Mouse (Mus musculus) layer of hippocampus, adult 2 months (tissue): ENCODE data around the gene Tnfrsf25. TPM values are rescaled to one million over a fixed set of nuclear protein-coding genes. Genes with fewer than 3 reads are reported as not detected.

Experiments used
- DNase-seq, 2 experiments: peaks; one replicate each; pipeline ENCODE4 v3.0.0; 2022; ENCODE audit warnings: low spot score in 2 of 2
- H3K27ac ChIP-seq: fragments of 200-600 bp; 2 replicates; pipeline ENCODE4 v1.8.1; 2022
- H3K4me3 ChIP-seq: fragments of 200-600 bp; 2 replicates; pipeline ENCODE4 v1.8.1; 2022; ENCODE audit warnings: mild to moderate bottlenecking
- CTCF ChIP-seq: fragments of 200-600 bp; conservative IDR thresholded peaks from 2 replicates; pipeline ENCODE4 v1.8.1; 2022; ENCODE audit warnings: antibody characterized with exemption, mild to moderate bottlenecking, moderate library complexity
- total RNA-seq, 2 experiments: library from RNA; stranded (reverse); gene quantifications; 2 replicates each; pipeline ENCODE4 v1.2.3; 2021

Gene Tnfrsf25
- total RNA-seq, 2 experiments from 2014 or later, result 22.7 to 48.4 TPM

- no peak for TF ChIP-seq CTCF
- H3K27ac ChIP-seq, result no peak overlapping the region
- no peak overlapping the region for H3K4me3 ChIP-seq
- no peak for DNase-seq
Observed at GRCm38 (mm10) chr4:152117538-152117937, 1.8 kb downstream of the Tnfrsf25 start.

DNA sequence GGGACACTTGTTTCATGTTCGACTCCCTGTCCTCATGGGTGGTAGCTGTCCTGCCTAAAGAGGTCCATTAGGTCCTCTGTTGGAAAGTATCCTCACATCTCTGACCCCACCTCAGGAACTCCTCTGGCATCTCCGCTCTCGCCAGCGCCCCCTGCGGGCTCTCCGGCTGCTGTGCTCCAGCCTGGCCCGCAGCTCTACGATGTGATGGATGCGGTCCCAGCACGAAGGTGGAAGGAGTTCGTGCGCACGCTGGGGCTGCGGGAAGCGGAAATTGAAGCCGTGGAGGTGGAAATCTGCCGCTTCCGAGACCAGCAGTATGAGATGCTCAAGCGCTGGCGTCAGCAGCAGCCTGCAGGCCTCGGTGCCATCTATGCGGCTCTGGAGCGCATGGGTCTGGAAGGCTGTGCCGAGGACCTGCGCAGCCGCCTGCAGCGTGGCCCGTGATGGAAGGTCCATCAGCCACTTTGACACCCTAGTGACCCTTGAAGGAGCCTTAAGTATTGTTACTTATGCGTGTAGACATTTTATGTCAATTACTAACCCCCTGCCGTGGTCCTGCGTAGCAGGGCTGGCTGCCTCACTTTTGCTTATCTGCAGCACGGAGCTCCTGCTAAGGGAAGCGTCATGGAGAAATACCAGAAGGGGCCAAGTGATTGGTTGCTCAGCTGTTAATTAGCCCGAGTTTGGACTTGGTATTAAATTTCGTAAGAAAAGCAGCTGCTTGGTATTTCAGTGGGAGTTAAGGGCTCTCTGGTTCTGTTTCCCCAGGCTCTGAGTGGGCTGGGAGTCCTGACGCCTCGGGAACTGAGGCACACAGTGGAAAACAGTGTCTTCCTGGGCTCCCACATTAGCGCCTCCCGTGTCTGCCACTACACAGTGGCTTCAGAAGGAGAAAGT is 3.9 kb downstream of the Tnfrsf25 start:
- peak; percentile 84 for TF ChIP-seq CTCF
- peak overlapping the region; percentile 77 for H3K27ac ChIP-seq
- H3K4me3 ChIP-seq, result no peak overlapping the region
- peak in 1 of 2 experiments; percentile 67 for DNase-seq

- DNase-seq, result no peak
- no peak overlapping the region for H3K4me3 ChIP-seq
Observed at GRCm38 (mm10) chr4:152120311-152121182, 4.8 kb downstream of the Tnfrsf25 start.

GRCm38 (mm10) chr4:152121183-152121505 is 5.4 kb downstream of the Tnfrsf25 start:
- no peak overlapping the region for H3K27ac ChIP-seq
- no peak for TF ChIP-seq CTCF
- no peak for DNase-seq
- H3K4me3 ChIP-seq, result no peak overlapping the region

More at GRCm38 (mm10) chr4:152120311-152121182, 4.8 kb downstream of the Tnfrsf25 start:
- no peak for TF ChIP-seq CTCF
- peak overlapping the region; percentile 77; the same call in 1 of the 2 replicates for H3K27ac ChIP-seq

GRCm38 (mm10) chr4:152124361-152124961 is 8.7 kb downstream of the Tnfrsf25 start:
- DNase-seq, result no peak
- Histone ChIP-seq H3K4me3 (no peak overlapping the region; the same call in 1 of the 2 replicates), H3K27ac (no peak overlapping the region)
- no peak for TF ChIP-seq CTCF

DNA sequence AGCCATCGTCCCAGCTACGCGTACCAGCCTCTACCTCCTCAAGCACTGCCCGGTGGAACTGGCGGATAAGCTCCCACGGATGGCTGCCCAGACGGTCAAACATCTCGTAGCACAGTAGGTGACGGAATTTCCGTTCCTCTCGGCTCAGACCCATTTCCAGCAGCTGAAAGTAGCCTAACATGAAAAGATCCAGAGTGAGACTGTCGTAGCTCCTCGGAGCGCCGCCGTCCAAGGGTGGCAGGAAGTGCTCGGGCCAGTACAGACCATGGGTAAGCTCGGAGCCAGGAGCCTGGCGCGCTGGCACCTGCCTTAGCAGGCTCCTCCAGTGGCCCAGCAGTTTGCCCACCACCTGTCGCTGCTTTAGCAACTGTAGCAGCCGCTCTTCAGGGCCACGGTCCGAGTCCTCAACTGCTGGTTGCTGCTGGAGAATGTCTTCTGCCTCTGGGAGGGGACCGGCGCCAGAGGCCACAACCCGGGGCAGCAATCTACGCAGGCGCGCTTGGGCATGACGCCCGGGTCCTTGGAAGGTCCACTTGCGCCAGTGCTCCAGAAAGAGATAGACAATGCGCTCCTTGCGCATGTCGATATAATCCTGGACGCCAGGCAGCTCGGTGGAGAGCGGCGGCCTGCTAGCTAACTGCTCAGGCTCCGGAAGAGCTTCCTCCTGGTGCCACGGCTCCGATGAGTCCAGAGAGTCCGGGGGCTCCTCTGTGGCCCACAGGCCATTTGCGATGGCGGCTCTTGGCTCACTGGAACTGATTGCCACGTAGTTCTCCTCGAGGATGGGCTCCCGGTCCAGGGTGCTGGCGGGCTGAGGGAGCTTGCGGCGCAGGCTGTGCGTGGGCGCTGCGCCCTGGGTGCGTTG is 9.7 kb downstream of the Tnfrsf25 start:
- H3K4me3 ChIP-seq, result peak overlapping the region; percentile 36
- no peak for TF ChIP-seq CTCF
- peak overlapping the region; percentile 61 for H3K27ac ChIP-seq
- DNase-seq, result no peak

- Histone ChIP-seq H3K27ac (peak overlapping the region; percentile 61; the same call in 1 of the 2 replicates), H3K4me3 (peak overlapping the region; percentile 36)
- no peak for TF ChIP-seq CTCF
- DNase-seq, result no peak
Observed at GRCm38 (mm10) chr4:152126026-152126920, 10.5 kb downstream of the Tnfrsf25 start.

DNA sequence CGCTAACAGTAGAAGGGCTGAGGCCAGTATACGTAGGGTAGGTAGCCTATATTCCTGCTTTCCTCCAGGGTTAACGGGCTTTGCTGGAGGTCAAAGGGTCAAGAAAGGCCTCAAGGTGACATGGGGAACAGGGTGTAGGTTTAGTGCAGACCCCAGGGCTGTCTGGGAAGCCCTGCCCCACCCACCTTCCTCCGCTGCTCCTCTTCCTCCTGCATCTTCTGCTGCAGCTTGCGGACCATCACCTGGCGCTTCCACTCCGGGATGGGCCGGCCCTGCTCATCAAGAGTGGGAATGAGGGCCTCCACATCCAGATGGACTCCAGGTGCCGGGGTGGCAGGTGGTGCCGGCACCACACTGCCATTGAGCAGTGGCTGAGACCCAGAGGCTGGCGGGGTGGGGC is 12.2 kb downstream of the Tnfrsf25 start:
- TF ChIP-seq CTCF, result no peak
- H3K4me3 ChIP-seq, result no peak overlapping the region
- no peak overlapping the region for H3K27ac ChIP-seq
- DNase-seq, result no peak

GRCm38 (mm10) chr4:152128784-152129183 is 13.1 kb downstream of the Tnfrsf25 start:
- Histone ChIP-seq H3K4me3 (no peak overlapping the region), H3K27ac (no peak overlapping the region)
- TF ChIP-seq CTCF, result no peak
- no peak for DNase-seq

DNA sequence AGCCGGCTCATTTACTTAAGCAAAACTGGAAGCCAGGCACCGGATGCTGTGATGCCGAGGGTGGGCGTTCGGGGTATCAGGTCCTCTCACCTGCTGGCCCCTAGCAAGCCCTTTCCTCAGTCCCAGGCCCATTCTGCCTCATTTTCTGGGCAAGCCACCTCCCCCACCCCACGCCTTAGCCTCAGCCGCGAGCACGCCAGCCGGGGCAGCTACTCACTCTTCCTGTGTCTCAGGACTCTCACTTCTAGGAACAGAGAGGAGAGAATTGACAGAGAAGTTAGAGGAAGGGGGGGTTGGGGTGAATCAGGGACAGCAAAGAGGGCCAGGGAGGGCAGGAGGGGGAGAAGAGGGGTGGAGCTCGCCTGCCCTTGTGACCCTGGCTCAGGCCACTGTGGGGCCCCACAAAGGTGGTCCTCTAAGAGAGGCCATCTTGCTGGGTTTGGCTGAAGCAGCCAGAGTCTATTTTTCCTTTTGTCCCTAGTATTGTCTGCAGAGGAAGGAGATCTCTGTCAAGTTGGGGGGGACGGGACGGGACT is 13.7 kb downstream of the Tnfrsf25 start:
- H3K4me3 ChIP-seq, result no peak overlapping the region
- TF ChIP-seq CTCF, result no peak
- no peak overlapping the region for H3K27ac ChIP-seq
- DNase-seq, result no peak
